Mouse (Mus musculus) right cerebral cortex, postnatal 10 days (tissue): ENCODE data around the gene Aamdc.

Experiments
- DNase-seq, 2 experiments: peaks; one replicate each; pipeline ENCODE4 v3.0.0; 2021; ENCODE audit warnings: low spot score in 2 of 2

The Aamdc gene

DNA sequence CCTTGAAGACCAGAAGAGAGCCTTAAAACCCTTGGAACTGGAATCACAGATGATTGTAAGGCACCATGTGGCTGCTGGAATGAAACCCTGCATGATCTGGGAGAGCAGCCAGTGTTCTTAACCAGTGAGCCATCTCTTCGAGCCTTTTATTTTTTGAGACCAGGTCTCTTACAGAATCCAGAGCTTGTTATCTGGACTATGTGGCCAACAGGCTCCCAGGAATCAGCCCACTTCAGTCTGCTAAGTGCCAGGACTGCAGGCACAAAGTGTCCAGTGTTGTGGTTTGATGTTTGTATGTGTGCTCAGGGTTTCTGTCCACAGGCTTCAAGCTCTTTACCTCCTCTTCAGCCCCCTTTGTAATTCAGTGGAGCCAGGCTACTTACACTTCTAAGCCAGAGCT lies 64.5 kb downstream of the Aamdc start:
- peak; percentile 30 to 31 for DNase-seq

DNA sequence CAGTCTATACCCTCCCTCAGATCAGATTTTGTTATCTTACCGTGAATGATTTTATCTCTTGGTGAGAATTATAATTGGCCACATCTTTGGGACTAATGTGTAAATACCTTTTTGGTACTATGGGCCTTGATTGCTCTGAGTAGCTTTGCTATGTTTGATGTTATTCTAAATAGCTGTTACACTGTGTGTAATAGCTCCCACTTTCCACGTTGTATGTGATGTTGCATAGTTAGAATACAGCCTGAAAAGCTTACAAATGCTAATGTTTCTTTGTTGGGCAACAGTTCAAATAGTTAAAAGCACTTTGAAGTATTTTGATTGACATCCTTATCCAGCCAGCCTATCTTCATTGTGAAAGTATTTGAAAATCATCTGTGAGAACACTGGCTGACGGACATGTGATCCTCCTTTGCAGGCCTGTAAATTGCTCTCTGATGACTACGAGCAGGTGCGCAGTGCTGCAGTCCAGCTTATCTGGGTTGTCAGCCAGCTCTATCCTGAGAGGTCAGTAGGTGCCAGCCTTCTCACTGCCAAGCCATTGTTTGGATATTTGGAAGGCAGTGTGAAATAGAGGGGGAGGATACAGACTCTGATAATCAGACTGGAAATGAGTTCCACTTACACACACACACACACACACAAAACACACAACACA lies 78.6 kb downstream of the Aamdc start:
- DNase-seq: peak in 1 of 2 experiments; percentile 29
